Mouse (Mus musculus): Measurements from ENCODE around the gene Vax2. TPM values are rescaled to one million over a fixed set of nuclear protein-coding genes. Genes with fewer than 3 reads are reported as not detected.
A peak's percentile ranks its signal among the peaks of the same experiment; 100 is the strongest.

Gene Vax2
- not detected in 2 replicates for polyA plus RNA-seq (2015; fragmentation: Nextera tagmentation; extraction: Ambion mirVana)

DNA sequence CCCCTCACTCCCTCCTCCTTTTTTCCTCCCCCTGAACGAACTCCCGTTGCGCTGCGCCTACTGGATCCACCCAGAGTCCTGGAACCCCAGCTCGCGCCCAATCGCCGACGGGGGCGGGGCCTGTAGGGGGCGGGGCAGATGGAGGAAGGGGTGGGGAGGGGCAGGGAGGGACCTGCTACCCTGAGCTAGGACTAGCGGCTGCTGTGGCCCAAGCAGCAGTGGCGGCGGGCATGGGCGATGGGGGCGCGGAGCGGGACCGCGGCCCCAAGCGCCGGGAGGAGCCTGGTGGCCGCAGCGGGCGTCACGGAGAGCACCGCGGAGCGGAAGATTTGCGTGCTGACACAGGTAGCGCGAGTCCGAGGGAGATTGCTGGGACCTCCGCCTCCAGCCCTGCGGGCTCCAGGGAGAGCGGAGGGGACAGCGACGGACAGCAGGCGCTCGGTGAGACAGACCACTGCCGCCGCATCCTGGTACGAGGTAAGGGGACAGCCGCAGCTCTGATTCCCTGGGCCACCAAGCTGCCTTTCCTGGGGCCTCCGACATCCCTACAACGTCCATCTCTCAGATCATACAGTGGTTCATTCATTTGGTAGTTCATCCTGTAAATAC, at the start of gene Vax2:
Vax2 (plus strand) TSS at position 198 of the 609 bp plus-strand sequence.
- Histone ChIP-seq H3K9ac (no peak within 1 kb of the TSS), H3K9me3 (no peaks in the 10 kb centered on the region), H3K4me1 (peaks cover 22% of the 10 kb centered on the region), H3K36me3 (no peaks in the 10 kb centered on the region), H3K27me3 (replicated peaks) (peaks cover 99% of the 10 kb centered on the region), H3K4me3 (replicated peaks) (peak within 1 kb of the TSS; percentile 41), H3K4me2 (peak within 1 kb of the TSS; percentile 82), H3K27ac (no peak within 1 kb of the TSS)
- 2% methylated on average over 45 of the region's 46 CpGs for WGBS
- ATAC-seq (ENCODE audit: insufficient read depth, low FRiP score, low read depth) = peak; percentile 80

DNA sequence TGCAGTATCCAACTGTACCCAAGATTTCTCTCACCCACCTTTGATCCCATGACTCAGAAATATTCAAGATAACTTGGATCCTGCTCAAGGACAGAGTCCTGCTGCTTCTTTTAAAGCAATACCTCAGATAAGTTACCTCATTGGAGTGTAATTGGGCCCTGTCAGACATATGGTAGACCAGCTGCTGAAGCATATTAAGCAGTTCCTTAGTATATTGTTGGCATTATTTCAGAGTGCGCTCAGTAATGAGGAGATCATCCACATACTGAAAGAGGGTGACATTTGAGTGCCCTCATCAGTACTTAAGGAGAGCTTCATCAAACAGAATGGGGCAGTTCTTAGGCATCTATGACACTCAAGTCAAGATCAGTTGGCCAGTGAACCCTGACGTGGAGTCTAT, 46.1 kb upstream of the Vax2 start:
- Histone ChIP-seq H3K27ac (no peak overlapping the region), H3K36me3 (no peaks in the 10 kb centered on the region), H3K4me3 (replicated peaks) (no peak overlapping the region), H3K4me1 (no peaks in the 10 kb centered on the region), H3K9ac (no peak overlapping the region), H3K27me3 (replicated peaks) (no peaks in the 10 kb centered on the region), H3K4me2 (no peak overlapping the region), H3K9me3 (no peaks in the 10 kb centered on the region)
- ATAC-seq (ENCODE audit: insufficient read depth, low FRiP score, low read depth) = no peak
- WGBS = 84% methylated on average over 2 of the region's 2 CpGs

DNA sequence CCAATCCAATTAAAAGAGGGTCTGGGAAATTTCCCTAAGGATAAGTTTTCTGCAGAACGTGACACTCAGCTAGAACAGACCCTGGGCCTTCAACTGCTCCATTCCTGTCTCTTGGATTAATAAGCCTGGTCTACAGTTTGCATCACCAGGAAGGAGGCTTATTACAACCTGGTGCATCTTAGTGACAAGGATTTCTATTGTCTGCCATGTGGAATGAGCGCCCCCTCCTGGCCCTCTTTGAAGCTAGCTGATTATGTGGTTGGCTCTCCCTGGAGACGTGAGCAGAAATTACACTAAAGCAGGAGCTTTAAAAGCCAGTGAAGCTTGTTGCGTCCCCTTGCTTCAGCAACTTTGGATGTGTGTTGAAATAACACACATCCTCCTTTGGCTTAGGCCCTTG, 37.7 kb upstream of the Vax2 start:
- ATAC-seq (ENCODE audit: insufficient read depth, low FRiP score, low read depth) = no peak
- 6% methylated on average over 4 of the region's 4 CpGs for WGBS

GRCm38 (mm10) chr6:83677757-83678156, 33.3 kb upstream of the Vax2 start, which contains the start of gene Cd207:
Gene Cd207, minus strand, starts transcription at chr6:83677857.
- ATAC-seq (ENCODE audit: insufficient read depth, low FRiP score, low read depth) = no peak
- no peak within 1 kb of the TSS for H3K9ac ChIP-seq
- no peak within 1 kb of the TSS for H3K4me2 ChIP-seq
- 68% methylated on average over 4 of the region's 4 CpGs for WGBS
- H3K4me3 ChIP-seq (replicated peaks) = no peak within 1 kb of the TSS
- no peaks in the 10 kb centered on the region for H3K36me3 ChIP-seq
- no peak within 1 kb of the TSS for H3K27ac ChIP-seq
- H3K9me3 ChIP-seq = no peaks in the 10 kb centered on the region
- no peaks in the 10 kb centered on the region for H3K4me1 ChIP-seq
- peaks cover 11% of the 10 kb centered on the region; the same call in 1 of the 2 replicates for H3K27me3 ChIP-seq (replicated peaks)

More for the DNA sequence above, 37.7 kb upstream of the Vax2 start:
- H3K9me3 ChIP-seq = no peaks in the 10 kb centered on the region
- no peak overlapping the region for H3K9ac ChIP-seq
- H3K27ac ChIP-seq = no peak overlapping the region
- H3K27me3 ChIP-seq (replicated peaks) = peaks cover 10% of the 10 kb centered on the region; the same call in 1 of the 2 replicates
- no peak overlapping the region for H3K4me2 ChIP-seq
- no peaks in the 10 kb centered on the region for H3K4me1 ChIP-seq
- H3K4me3 ChIP-seq (replicated peaks) = no peak overlapping the region
- no peaks in the 10 kb centered on the region for H3K36me3 ChIP-seq

- H3K4me1 ChIP-seq = no peaks in the 10 kb centered on the region
- H3K27me3 ChIP-seq (replicated peaks) = peaks cover 49% of the 10 kb centered on the region
- H3K9ac ChIP-seq = no peak overlapping the region
- H3K9me3 ChIP-seq = no peaks in the 10 kb centered on the region
- no peak overlapping the region for H3K4me2 ChIP-seq
- H3K27ac ChIP-seq = no peak overlapping the region
- no peak overlapping the region for H3K4me3 ChIP-seq (replicated peaks)
- 69% methylated on average over 4 of the region's 4 CpGs for WGBS
- H3K36me3 ChIP-seq = no peaks in the 10 kb centered on the region
- no peak for ATAC-seq (ENCODE audit: insufficient read depth, low FRiP score, low read depth)
Measured at GRCm38 (mm10) chr6:83689374-83689773, 21.7 kb upstream of the Vax2 start.

- Histone ChIP-seq H3K27ac (no peak overlapping the region), H3K27me3 (replicated peaks) (peaks cover 58% of the 10 kb centered on the region), H3K36me3 (no peaks in the 10 kb centered on the region), H3K4me1 (no peaks in the 10 kb centered on the region), H3K9ac (no peak overlapping the region), H3K4me3 (replicated peaks) (no peak overlapping the region), H3K9me3 (no peaks in the 10 kb centered on the region), H3K4me2 (no peak overlapping the region)
- ATAC-seq (ENCODE audit: insufficient read depth, low FRiP score, low read depth) = no peak
- WGBS = 26% methylated on average over 4 of the region's 5 CpGs
Measured at GRCm38 (mm10) chr6:83690277-83690676, 20.8 kb upstream of the Vax2 start.

DNA sequence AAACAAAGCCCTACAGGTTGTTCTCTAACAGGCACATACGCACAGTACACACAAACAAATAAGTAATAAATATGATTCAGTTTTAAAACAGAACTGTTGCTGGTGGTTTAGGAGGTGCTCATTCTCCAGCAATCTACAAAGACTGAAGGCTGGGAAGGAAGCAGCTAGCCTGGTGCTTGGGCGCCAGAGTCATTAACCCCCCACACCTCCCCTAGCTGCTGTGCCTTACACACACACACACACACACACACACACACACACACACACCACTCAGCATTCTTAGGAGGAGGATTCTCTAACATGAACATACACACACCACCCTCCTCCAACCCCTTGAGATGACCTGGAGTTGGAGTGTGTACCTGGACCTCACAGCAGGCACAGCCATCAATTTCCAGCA, 20.1 kb upstream of the Vax2 start:
- peaks cover 64% of the 10 kb centered on the region for H3K27me3 ChIP-seq (replicated peaks)
- H3K36me3 ChIP-seq = no peaks in the 10 kb centered on the region
- 67% methylated on average over 2 of the region's 2 CpGs for WGBS
- no peak overlapping the region for H3K27ac ChIP-seq
- H3K9me3 ChIP-seq = no peaks in the 10 kb centered on the region
- no peak overlapping the region for H3K4me2 ChIP-seq
- H3K4me3 ChIP-seq (replicated peaks) = no peak overlapping the region
- ATAC-seq (ENCODE audit: insufficient read depth, low FRiP score, low read depth) = no peak
- H3K9ac ChIP-seq = no peak overlapping the region
- no peaks in the 10 kb centered on the region for H3K4me1 ChIP-seq

DNA sequence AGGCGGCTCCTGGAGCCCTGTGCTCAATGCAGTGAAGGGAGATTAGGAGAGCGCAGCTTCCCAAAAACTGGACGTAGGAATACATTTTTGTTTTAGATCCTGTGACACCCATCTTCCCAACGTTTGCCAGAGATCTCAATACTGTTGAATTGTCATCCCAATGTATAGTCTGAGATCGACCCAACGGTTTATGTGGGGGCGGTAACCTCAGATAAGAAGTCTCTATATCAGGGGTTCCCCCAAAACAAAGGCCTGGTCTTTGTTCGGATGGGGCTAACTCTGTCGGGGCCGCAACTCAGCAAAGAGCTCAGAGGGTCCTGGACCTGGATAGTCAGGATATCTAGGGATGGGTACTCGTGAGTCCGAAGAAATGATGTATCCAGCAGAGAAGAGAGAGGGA, 18.1 kb upstream of the Vax2 start:
- no peak overlapping the region for H3K4me2 ChIP-seq
- no peak overlapping the region for H3K27ac ChIP-seq
- no peak overlapping the region for H3K9ac ChIP-seq
- H3K9me3 ChIP-seq = no peaks in the 10 kb centered on the region
- 2% methylated on average over 12 of the region's 12 CpGs for WGBS
- H3K27me3 ChIP-seq (replicated peaks) = peaks cover 85% of the 10 kb centered on the region
- no peak for ATAC-seq (ENCODE audit: insufficient read depth, low FRiP score, low read depth)
- 0 out of 2 replicates have a peak, but pooled peaks cover 2% of the 10 kb centered on the region for H3K4me1 ChIP-seq
- no peak overlapping the region for H3K4me3 ChIP-seq (replicated peaks)
- H3K36me3 ChIP-seq = no peaks in the 10 kb centered on the region

- WGBS = 1% methylated on average over 9 of the region's 9 CpGs
- no peak for ATAC-seq (ENCODE audit: insufficient read depth, low FRiP score, low read depth)
Measured at GRCm38 (mm10) chr6:83693835-83694234, 17.2 kb upstream of the Vax2 start.

GRCm38 (mm10) chr6:83695731-83696130, 15.3 kb upstream of the Vax2 start:
- no peak overlapping the region for H3K9ac ChIP-seq
- no peaks in the 10 kb centered on the region for H3K36me3 ChIP-seq
- no peak overlapping the region for H3K27ac ChIP-seq
- no peaks in the 10 kb centered on the region for H3K9me3 ChIP-seq
- ATAC-seq (ENCODE audit: insufficient read depth, low FRiP score, low read depth) = no peak
- no peak overlapping the region for H3K4me3 ChIP-seq (replicated peaks)
- whole genome bisulfite sequencing = 4% methylated on average over 3 of the region's 3 CpGs
- no peak overlapping the region for H3K4me2 ChIP-seq
- peaks cover 93% of the 10 kb centered on the region for H3K27me3 ChIP-seq (replicated peaks)
- 0 out of 2 replicates have a peak, but pooled peaks cover 2% of the 10 kb centered on the region for H3K4me1 ChIP-seq

More at GRCm38 (mm10) chr6:83693835-83694234, 17.2 kb upstream of the Vax2 start:
- Histone ChIP-seq H3K4me3 (replicated peaks) (no peak overlapping the region), H3K4me2 (no peak overlapping the region), H3K27me3 (replicated peaks) (peaks cover 93% of the 10 kb centered on the region), H3K27ac (no peak overlapping the region), H3K9me3 (no peaks in the 10 kb centered on the region), H3K36me3 (no peaks in the 10 kb centered on the region), H3K9ac (no peak overlapping the region), H3K4me1 (0 out of 2 replicates have a peak, but pooled peaks cover 2% of the 10 kb centered on the region)

GRCm38 (mm10) chr6:83696684-83697083, 14.4 kb upstream of the Vax2 start:
- WGBS = 3% methylated on average over 7 of the region's 7 CpGs
- Histone ChIP-seq H3K36me3 (no peaks in the 10 kb centered on the region), H3K9me3 (no peaks in the 10 kb centered on the region), H3K9ac (no peak overlapping the region), H3K4me3 (replicated peaks) (no peak overlapping the region), H3K27ac (no peak overlapping the region), H3K4me1 (0 out of 2 replicates have a peak, but pooled peaks cover 2% of the 10 kb centered on the region), H3K4me2 (no peak overlapping the region), H3K27me3 (replicated peaks) (peaks cover 92% of the 10 kb centered on the region)
- ATAC-seq (ENCODE audit: insufficient read depth, low FRiP score, low read depth) = 0 out of 2 replicates have a peak, but pooled peaks have one; percentile 60

DNA sequence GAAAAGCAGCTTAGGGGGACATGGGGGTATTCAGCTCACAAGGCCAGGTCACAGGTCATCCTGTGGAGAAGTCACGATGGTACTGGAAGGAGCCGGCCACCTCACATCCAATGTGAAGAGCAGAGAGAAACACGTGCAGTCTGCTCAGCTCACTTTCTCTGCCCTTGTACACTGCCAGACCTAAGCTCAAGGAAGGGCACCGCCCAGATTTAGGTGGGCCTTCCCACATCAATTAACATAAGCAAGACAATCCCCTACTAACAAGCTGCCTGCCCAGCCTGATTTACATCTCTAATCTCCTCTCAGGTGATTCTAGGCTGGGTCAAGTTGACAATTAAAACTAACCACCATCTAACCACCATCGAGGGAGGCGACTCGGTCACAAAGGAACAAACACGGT, 13.1 kb upstream of the Vax2 start:
- WGBS = 3% methylated on average over 8 of the region's 8 CpGs
- Histone ChIP-seq H3K4me1 (0 out of 2 replicates have a peak, but pooled peaks cover 2% of the 10 kb centered on the region), H3K9me3 (no peaks in the 10 kb centered on the region), H3K27me3 (replicated peaks) (peaks cover 90% of the 10 kb centered on the region), H3K9ac (no peak overlapping the region), H3K27ac (no peak overlapping the region), H3K4me2 (no peak overlapping the region), H3K36me3 (no peaks in the 10 kb centered on the region), H3K4me3 (replicated peaks) (no peak overlapping the region)
- ATAC-seq (ENCODE audit: insufficient read depth, low FRiP score, low read depth) = no peak
